Mouse (Mus musculus): ENCODE measurements around the gene Zfp955a.
"Not testable (repeated sequence)": the region's sequence is repeated elsewhere in the genome, so short reads cannot be mapped to it uniquely, and the experiment has no call there.

DNA sequence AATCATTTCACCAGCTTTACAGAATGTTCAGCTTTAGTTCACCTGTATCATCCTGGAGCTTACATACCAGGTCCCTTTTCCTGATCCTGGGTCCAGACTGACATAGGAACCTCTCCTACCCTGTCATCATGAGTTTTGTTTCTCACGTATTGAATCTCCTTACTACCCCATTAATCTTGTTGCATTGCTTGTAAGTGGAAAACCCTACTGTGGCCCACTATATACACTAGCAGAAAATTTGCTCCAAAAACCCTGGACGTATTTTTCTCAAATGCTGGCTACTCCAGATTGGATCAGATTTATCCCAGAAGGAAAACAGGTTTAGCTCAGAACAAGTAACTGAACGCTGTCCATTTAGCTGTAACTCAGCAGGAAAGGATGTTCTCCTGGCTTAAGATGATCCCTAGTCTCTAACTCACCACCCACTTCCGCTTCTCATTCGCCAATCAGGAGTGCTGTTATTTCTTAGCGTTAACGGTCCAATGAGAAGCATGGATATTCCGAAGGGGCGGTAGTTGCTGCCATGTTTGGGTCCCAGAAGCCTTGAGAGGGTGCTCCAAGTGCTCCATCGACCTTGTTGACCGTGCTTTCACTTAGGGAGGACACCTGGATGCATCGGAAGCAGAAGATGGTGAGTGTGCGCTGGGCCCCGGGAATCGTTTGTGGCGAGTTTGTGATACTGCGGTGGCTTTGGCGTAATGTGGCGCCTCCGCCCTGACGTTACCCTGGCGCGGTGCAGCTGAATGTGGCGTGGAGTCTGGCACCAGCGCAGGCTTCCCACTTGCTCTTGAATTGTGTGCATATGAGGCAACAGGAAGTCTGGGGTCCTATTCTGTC is 34.3 kb upstream of the Zfp955a start, which contains the start of gene Zfp955b:
- TF ChIP-seq CTCF (IDR thresholded peaks at IDR 0.05; ENCODE audit: low read depth, low read length); POLR2A (IDR thresholded peaks at IDR 0.05; ENCODE audit: borderline replicate concordance, low read depth, low read length): not testable (repeated sequence)
